Mouse (Mus musculus): ENCODE data around the gene Dusp9.

GRCm38 (mm10) chrX:73619890-73620289 lies 19.3 kb upstream of the Dusp9 start:
- no peak for TF ChIP-seq NELFE (IDR thresholded peaks at IDR 0.05; ENCODE audit: low read depth, low read length)
- no peak for TF ChIP-seq CHD1 (IDR thresholded peaks at IDR 0.05; ENCODE audit: low read depth, low read length)
- no peak for TF ChIP-seq E2F4 (IDR thresholded peaks at IDR 0.05; ENCODE audit: borderline replicate concordance, low read depth, low read length)
- no peak for TF ChIP-seq POLR2A (IDR thresholded peaks at IDR 0.05; ENCODE audit: control insufficient read depth in 1 of 2, insufficient read depth in 1 of 2, low read depth in 1 of 2, low read length in 2 of 2, poor library complexity in 1 of 2)
- TF ChIP-seq CTCF (IDR thresholded peaks at IDR 0.05 in 2 of 3, conservative IDR thresholded peaks at IDR 0.05 in 1 of 3; ENCODE audit: control insufficient read depth in 1 of 3, insufficient read depth in 1 of 3, low read depth in 2 of 3, low read length in 3 of 3, poor library complexity in 1 of 3, severe bottlenecking in 1 of 3) = no peak
- no peak for TF ChIP-seq USF1 (IDR thresholded peaks at IDR 0.05; ENCODE audit: low read depth, low read length)
- TF ChIP-seq MYC (IDR thresholded peaks at IDR 0.05; ENCODE audit: low read depth, low read length) = no peak
- TF ChIP-seq BHLHE40 (IDR thresholded peaks at IDR 0.05; ENCODE audit: borderline replicate concordance, low read depth, low read length) = no peak
- TF ChIP-seq ZC3H11A (IDR thresholded peaks at IDR 0.05; ENCODE audit: low read depth, low read length) = no peak
- no peak for TF ChIP-seq EP300 (IDR thresholded peaks at IDR 0.05; ENCODE audit: low read depth in 1 of 2, low read length in 2 of 2)
